Mouse (Mus musculus) hindbrain, embryonic 13.5 days (tissue): ENCODE data around the gene Gng4. TPM values are rescaled to one million over a fixed set of nuclear protein-coding genes. Genes with fewer than 3 reads are reported as not detected.
A peak's percentile ranks its signal among the peaks of the same experiment; 100 is the strongest.

Experiments used
- ATAC-seq: fragments of 200-750 bp; cut with Nextera tagmentation; 2 replicates; pipeline ENCODE4 v1.8.0; 2017; ENCODE audit warnings: moderate TSS enrichment; ENCODE audit not compliant: low FRiP score
- H3K27ac ChIP-seq: fragments of 300-500 bp; sonication (generic); 2 replicates; pipeline ENCODE4 v1.5.1; 2015; ENCODE audit warnings: inconsistent platforms, mild to moderate bottlenecking, moderate library complexity
- H3K27me3 ChIP-seq: fragments of 300-500 bp; sonication (generic); 2 replicates; pipeline ENCODE4 v1.6.1; 2015; ENCODE audit warnings: mild to moderate bottlenecking, inconsistent platforms
- H3K36me3 ChIP-seq: fragments of 300-500 bp; sonication (generic); 2 replicates; pipeline ENCODE4 v1.6.1; 2015; ENCODE audit warnings: mild to moderate bottlenecking, inconsistent platforms
- H3K4me1 ChIP-seq: fragments of 300-500 bp; sonication (generic); replicated peaks from 2 replicates; pipeline ENCODE4 v1.6.1; 2015; ENCODE audit warnings: inconsistent platforms
- H3K4me2 ChIP-seq: fragments of 300-500 bp; sonication (generic); 2 replicates; pipeline ENCODE4 v1.6.1; 2015; ENCODE audit warnings: inconsistent platforms, mild to moderate bottlenecking, moderate library complexity
- H3K4me3 ChIP-seq: fragments of 300-500 bp; sonication (generic); 2 replicates; pipeline ENCODE4 v1.5.1; 2015; ENCODE audit warnings: mild to moderate bottlenecking, inconsistent platforms
- H3K9ac ChIP-seq: fragments of 300-500 bp; sonication (generic); 2 replicates; pipeline ENCODE4 v1.6.1; 2015; ENCODE audit warnings: mild to moderate bottlenecking, inconsistent platforms
- H3K9me3 ChIP-seq: fragments of 300-500 bp; sonication (generic); 2 replicates; pipeline ENCODE4 v1.6.1; 2016; ENCODE audit warnings: inconsistent platforms
- WGBS: fragments of 180-500 bp; shearing (Covaris S2); methylation state at CpG from one replicate; pipeline ENCODE4 v1.1.7; 2015; 5-methylcytosine and 5-hydroxymethylcytosine counted together
- polyA plus RNA-seq: library from polyadenylated mRNA; unstranded; fragments of >200 nt; fragmentation: Nextera tagmentation; extraction: Ambion mirVana; gene quantifications from 2 replicates; pipeline ENCODE4 v1.2.1, GENCODE M21; 2015

Gng4 gene
- polyA plus RNA-seq, 1 experiment from 2014 or later = 22.2 TPM

DNA sequence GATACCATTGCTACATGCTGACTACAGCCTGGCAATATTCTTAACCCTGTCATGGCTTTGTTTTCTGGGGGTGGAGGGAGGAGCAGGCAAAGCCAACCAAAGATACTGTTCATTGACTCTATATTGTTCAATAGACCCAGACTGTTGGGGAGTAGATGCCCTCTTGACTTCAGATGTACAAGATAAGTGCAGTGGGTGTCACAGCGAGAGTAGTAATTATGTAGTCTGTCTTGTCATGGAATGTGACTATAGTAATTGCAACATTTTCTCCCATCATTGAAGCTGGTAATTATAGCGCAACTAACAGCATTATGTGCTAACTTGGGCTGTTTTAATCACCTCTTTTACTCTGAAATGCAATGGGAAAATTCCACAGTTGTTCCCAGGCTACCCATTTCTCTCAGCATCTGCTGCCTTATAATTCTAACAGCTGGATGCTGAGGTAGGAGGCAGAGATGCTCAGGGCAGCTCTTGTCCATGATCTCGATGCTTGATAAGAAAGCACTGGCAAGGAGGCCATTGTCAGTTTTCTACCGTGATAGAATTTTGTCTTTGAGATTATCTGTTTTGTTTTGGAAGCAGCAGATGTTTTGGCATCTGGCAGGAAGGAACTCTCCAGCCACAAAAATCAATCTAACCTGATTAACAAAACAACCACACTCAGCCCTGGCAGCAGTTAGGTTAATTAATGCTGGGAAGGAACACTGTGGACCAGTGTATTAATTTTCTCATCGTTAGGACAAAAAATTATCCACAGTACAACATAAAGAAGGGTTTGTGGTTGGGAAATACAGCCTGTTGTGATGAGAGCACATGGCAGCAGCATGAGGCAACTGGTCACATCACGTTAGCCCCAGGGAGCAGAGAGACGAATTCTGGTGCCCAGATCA, 36.6 kb downstream of the Gng4 start:
- Histone ChIP-seq H3K9me3 (no peaks in the 10 kb centered on the region), H3K27me3 (no peaks in the 10 kb centered on the region), H3K4me3 (no peak overlapping the region), H3K9ac (no peak overlapping the region), H3K4me1 (no peaks in the 10 kb centered on the region), H3K4me2 (no peak overlapping the region), H3K36me3 (no peaks in the 10 kb centered on the region), H3K27ac (peak overlapping the region; percentile 27; the same call in 1 of the 2 replicates)
- peak; percentile 73 for ATAC-seq
- whole genome bisulfite sequencing = 70% methylated on average over 7 of the region's 7 CpGs

DNA sequence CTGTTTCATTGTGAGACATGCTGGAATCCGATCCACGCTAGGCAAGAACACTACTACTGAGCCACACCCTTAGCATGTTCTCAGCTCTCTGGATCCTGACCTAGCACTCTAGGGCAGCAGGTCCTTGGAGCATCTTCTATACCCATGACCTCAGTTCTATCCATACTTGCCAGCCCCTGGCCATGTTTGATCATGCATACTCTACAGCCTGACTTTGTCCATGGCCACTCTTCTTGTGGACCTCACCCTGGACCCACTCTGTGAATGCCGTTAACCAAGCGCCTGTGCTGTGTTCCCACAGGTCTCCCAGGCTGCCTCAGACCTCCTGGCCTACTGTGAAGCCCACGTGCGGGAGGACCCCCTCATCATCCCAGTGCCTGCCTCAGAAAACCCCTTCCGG, 41.1 kb downstream of the Gng4 start:
- no peaks in the 10 kb centered on the region for H3K27me3 ChIP-seq
- ATAC-seq = no peak
- no peak overlapping the region for H3K27ac ChIP-seq
- H3K4me1 ChIP-seq = no peaks in the 10 kb centered on the region
- H3K36me3 ChIP-seq = no peaks in the 10 kb centered on the region
- no peaks in the 10 kb centered on the region for H3K9me3 ChIP-seq
- no peak overlapping the region for H3K4me2 ChIP-seq
- H3K4me3 ChIP-seq = no peak overlapping the region
- H3K9ac ChIP-seq = no peak overlapping the region
- 90% methylated on average over 7 of the region's 7 CpGs for whole genome bisulfite sequencing

DNA sequence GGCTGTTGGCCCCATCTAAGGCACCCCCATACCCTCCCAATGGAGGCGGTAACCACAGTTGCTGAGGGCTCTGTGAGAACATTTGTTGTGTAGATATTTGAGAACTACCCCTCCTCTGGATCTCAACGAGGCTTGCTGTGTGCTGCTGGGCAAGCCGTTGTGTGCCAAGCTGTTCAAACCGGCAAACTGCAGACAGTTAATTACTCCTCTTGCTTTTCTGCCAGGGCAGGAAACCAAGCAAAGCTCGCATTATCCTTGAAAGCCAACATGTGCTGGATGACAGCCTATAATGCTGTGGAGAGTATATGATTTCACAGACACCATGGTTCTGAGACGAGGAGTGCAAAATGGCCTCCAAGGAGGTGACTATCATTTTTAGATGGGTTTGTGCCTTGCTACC, 42.7 kb downstream of the Gng4 start:
- Histone ChIP-seq H3K27ac (no peak overlapping the region), H3K9me3 (no peaks in the 10 kb centered on the region), H3K9ac (no peak overlapping the region), H3K27me3 (no peaks in the 10 kb centered on the region), H3K4me2 (no peak overlapping the region), H3K4me3 (no peak overlapping the region), H3K36me3 (no peaks in the 10 kb centered on the region), H3K4me1 (0 out of 2 replicates have a peak, but pooled peaks cover 5% of the 10 kb centered on the region)
- 87% methylated on average over 6 of the region's 6 CpGs for whole genome bisulfite sequencing
- no peak for ATAC-seq

DNA sequence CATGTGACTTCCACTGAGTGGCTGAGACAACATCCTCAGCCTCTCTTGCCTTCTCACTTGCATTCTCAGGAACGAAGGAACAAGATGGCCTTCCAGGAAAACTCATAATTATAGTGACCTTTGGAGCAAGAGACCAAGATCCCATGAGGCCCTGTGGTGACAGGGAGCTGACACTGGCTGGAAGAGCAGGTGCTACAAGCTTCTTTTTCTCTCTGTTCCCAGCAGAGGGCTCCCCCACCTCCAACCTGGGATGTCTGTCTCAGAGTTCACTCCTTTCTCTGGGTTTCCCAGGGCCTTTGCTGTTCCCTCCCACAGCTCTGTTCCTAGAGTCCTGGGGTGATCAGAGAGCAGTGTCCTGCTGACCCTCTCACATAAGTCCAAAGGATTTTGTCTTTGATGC, 44.3 kb downstream of the Gng4 start:
- ATAC-seq = no peak
- Histone ChIP-seq H3K4me3 (no peak overlapping the region), H3K9ac (no peak overlapping the region), H3K4me1 (0 out of 2 replicates have a peak, but pooled peaks cover 5% of the 10 kb centered on the region), H3K9me3 (no peaks in the 10 kb centered on the region), H3K4me2 (no peak overlapping the region), H3K27me3 (no peaks in the 10 kb centered on the region), H3K27ac (no peak overlapping the region), H3K36me3 (no peaks in the 10 kb centered on the region)
- WGBS = 27% methylated on average over 1 of the region's 1 CpGs

DNA sequence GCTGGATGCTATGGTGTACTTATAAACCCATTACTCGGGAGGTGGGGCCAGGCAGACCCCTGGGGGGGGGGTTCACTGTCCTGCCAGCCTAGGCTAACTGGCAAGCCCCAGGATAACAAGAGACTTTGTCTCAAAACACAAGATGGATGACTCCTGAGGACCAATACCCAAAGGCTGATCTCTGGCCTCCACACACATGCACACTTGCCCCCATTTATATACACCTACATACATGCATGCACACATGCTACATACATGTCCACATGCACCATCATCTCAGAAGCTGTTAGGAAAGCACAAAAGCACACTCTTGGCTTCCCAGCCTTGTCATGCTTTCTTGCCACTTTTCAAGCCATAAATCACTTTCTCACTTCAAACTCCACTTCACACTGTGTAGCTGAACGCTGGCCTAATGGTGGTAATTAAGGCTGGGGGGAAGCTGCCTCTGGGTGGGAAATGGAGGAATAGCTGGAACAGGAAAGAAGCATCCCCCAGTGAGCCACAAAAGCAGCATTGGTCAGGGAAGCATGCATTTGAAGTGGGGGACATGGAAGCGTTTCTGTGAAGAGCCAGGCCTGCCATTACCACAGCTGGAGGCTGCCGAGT, 46.7 kb downstream of the Gng4 start:
- Histone ChIP-seq H3K4me3 (no peak overlapping the region), H3K4me1 (0 out of 2 replicates have a peak, but pooled peaks cover 5% of the 10 kb centered on the region), H3K4me2 (no peak overlapping the region), H3K36me3 (no peaks in the 10 kb centered on the region), H3K27ac (no peak overlapping the region), H3K9me3 (peaks cover 4% of the 10 kb centered on the region; the same call in 1 of the 2 replicates), H3K9ac (no peak overlapping the region), H3K27me3 (no peaks in the 10 kb centered on the region)
- ATAC-seq = peak; percentile 52; the same call in 1 of the 2 replicates
- WGBS = 41% methylated on average over 4 of the region's 4 CpGs

DNA sequence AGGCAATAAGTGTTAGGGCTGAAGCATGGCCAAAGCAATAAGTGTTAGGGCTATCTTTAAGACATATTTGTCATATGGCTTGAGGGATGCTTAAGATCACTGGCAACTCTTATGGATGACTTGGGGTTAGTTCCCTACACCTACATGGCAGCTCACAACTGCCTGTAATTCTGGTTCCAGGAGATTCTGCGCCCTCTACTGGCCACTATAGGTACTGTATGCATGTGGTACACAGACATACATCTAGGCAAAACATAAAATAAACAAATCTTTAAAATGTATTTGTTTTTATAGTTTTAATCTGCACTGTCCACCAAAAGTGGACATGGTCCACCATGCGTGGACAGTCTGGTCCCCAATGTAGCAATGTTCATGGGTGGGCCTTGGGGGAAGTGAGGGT, 51.3 kb downstream of the Gng4 start:
- peaks cover 4% of the 10 kb centered on the region; the same call in 1 of the 2 replicates for H3K36me3 ChIP-seq
- 67% methylated on average over 2 of the region's 2 CpGs for WGBS

DNA sequence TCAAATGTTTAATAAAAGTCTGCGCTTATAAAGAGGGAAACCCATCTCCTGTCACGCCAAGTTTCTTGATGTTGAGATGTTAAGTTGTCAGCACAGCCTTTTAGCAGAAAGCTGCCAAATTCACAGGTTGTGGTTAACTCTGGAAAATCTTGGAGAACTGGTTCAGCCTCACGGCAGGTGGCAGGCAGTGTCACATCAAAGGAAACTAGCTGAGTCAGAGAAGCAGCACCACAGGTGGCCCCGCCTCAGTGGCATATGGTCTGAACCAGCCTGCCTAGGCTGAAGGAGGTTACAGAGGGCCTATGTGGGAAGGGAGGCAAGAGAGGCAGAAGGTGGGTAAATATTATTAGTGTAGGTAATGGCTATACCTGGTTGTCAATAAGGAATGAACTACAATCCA, 61.2 kb downstream of the Gng4 start:
- Histone ChIP-seq H3K4me3 (no peak overlapping the region), H3K27ac (no peak overlapping the region), H3K9ac (no peak overlapping the region), H3K4me1 (no peaks in the 10 kb centered on the region), H3K36me3 (no peaks in the 10 kb centered on the region), H3K27me3 (no peaks in the 10 kb centered on the region), H3K4me2 (no peak overlapping the region), H3K9me3 (no peaks in the 10 kb centered on the region)
- no peak for ATAC-seq
- 72% methylated on average over 4 of the region's 4 CpGs for WGBS

More for the DNA sequence above, 51.3 kb downstream of the Gng4 start:
- H3K9me3 ChIP-seq = peaks cover 25% of the 10 kb centered on the region
- H3K9ac ChIP-seq = no peak overlapping the region
- H3K4me1 ChIP-seq = 0 out of 2 replicates have a peak, but pooled peaks cover 5% of the 10 kb centered on the region
- H3K27me3 ChIP-seq = no peaks in the 10 kb centered on the region
- no peak for ATAC-seq
- no peak overlapping the region for H3K4me2 ChIP-seq
- H3K4me3 ChIP-seq = no peak overlapping the region
- no peak overlapping the region for H3K27ac ChIP-seq

DNA sequence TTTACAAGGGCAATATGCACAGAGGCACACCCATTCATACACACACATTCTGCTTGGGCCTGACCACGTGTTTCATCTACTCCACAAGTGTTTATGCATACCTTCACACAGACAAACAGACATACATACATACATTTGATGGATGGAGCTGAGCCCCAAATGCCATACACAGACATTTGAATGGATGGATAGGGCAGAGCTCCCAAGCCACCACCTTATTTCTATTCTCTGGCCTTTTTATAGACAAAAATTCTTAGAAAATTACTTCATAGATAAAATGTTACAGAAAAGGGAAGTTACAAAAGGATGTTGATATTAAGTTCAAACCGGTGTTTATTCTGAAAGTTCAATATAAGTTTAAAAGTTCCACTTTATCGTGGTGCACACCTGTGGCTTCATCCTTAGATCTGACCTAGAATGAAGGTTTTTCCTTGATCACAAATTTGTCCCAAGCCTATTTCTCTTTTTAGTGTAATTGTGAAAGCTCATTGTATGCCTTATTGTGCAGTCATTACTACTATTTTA, 63.3 kb downstream of the Gng4 start:
- H3K4me1 ChIP-seq = no peaks in the 10 kb centered on the region
- no peak for ATAC-seq
- WGBS = 79% methylated on average over 3 of the region's 3 CpGs
- no peak overlapping the region for H3K27ac ChIP-seq
- H3K9me3 ChIP-seq = no peaks in the 10 kb centered on the region
- no peak overlapping the region for H3K4me3 ChIP-seq
- no peaks in the 10 kb centered on the region for H3K36me3 ChIP-seq
- no peak overlapping the region for H3K4me2 ChIP-seq
- H3K9ac ChIP-seq = no peak overlapping the region
- no peaks in the 10 kb centered on the region for H3K27me3 ChIP-seq

DNA sequence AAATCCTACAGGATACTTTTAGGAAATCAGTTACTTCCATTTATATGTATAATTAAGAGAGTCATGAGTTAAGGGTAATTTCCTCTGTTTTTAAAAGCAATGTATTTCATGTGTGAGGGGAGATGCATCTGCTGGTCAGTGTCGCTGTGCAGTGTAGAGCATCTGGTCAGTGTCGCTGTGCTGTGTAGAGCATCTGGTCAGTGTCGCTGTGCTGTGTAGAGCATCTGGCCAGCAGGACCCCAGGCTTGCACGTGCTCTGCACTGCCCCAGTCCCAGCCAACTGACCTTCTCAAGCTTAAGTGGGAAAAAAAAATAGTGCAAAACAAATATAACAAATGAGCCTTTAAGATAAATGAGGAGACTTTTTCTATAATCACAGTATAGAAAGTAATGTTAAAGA, 73.3 kb downstream of the Gng4 start:
- Histone ChIP-seq H3K4me1 (no peaks in the 10 kb centered on the region), H3K27me3 (no peaks in the 10 kb centered on the region), H3K9ac (no peak overlapping the region), H3K27ac (no peak overlapping the region), H3K36me3 (no peaks in the 10 kb centered on the region), H3K9me3 (no peaks in the 10 kb centered on the region), H3K4me3 (no peak overlapping the region), H3K4me2 (no peak overlapping the region)
- WGBS = 75% methylated on average over 4 of the region's 4 CpGs
- no peak for ATAC-seq

DNA sequence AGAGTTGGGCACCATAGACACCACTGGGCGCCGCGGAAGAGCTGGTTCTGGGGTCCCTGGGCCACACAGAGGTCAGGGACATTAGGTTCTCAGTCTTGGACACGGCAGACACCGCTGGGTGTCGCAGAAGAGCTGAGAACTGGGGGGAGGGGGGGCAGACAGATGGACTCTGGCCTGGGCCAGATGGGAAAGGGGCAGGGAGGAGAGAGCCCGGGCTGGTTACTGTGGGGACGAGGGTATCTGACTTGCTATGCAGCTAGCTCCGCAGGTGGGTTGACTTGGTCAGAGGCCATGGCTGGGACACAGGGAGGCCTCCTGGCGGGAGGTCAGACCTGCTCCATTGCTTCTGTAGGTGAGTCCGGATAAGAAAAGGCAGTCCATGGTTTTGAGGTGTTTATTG, 78.5 kb downstream of the Gng4 start:
- H3K4me1 ChIP-seq = no peaks in the 10 kb centered on the region
- H3K4me3 ChIP-seq = no peak overlapping the region
- H3K9me3 ChIP-seq = no peaks in the 10 kb centered on the region
- H3K36me3 ChIP-seq = no peaks in the 10 kb centered on the region
- no peak overlapping the region for H3K4me2 ChIP-seq
- 56% methylated on average over 11 of the region's 11 CpGs for WGBS
- H3K27me3 ChIP-seq = no peaks in the 10 kb centered on the region
- H3K27ac ChIP-seq = no peak overlapping the region
- ATAC-seq = no peak
- H3K9ac ChIP-seq = no peak overlapping the region

DNA sequence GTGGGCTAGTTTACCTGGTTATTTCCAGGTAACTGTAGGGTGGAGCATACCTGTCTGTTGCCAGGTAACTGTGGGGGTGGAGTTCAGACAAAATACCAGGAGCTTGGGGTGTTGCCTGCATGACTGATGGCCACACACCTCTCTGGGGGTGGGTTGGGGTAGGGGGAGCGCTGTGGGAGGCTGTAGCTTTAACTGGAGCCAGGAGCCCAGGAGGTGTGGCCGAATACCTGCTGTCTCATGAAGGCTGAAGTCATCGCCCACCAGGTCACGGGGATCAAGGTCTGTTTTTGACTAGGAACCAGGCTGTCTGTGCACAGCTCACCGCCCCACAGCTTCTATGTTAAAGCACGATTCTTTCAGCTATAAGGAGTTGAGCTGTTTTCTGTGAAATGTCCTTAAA, 79.1 kb downstream of the Gng4 start:
- no peak overlapping the region for H3K4me2 ChIP-seq
- ATAC-seq = no peak
- H3K9ac ChIP-seq = no peak overlapping the region
- WGBS = 44% methylated on average over 6 of the region's 6 CpGs
- no peaks in the 10 kb centered on the region for H3K4me1 ChIP-seq
- no peaks in the 10 kb centered on the region for H3K36me3 ChIP-seq
- H3K27me3 ChIP-seq = no peaks in the 10 kb centered on the region
- H3K9me3 ChIP-seq = no peaks in the 10 kb centered on the region
- H3K4me3 ChIP-seq = no peak overlapping the region
- H3K27ac ChIP-seq = no peak overlapping the region

DNA sequence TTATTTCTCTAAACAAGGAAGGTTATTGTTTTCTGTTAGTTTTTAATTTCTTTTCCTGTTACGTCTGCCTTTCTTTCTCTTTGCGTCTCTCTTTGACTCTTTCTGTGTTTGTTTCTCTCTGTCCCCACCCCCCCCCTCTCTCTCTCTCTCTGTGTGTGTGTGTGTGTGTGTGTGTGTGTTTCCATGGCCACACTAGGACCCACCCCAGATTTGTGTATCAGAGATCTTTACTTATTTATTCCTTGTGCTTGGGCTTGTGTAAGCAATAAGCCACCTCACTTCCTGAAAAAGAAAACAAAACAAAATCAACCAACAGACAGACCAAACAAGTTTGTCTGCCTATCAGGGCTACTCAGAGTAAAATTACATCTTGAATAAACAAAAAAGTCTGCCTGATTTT, 82.5 kb downstream of the Gng4 start:
- Histone ChIP-seq H3K4me1 (no peaks in the 10 kb centered on the region), H3K9ac (no peak overlapping the region), H3K27ac (no peak overlapping the region), H3K4me3 (no peak overlapping the region), H3K4me2 (no peak overlapping the region), H3K36me3 (no peaks in the 10 kb centered on the region), H3K9me3 (no peaks in the 10 kb centered on the region), H3K27me3 (no peaks in the 10 kb centered on the region)
- no peak for ATAC-seq
- WGBS = 86% methylated on average over 2 of the region's 2 CpGs
